24 mouse cellular contexts compared by ENCODE assay signal in genomic region chr2:11690201-11690890, GRCm38 (mm10). TPM values are rescaled to one million over a fixed set of nuclear protein-coding genes. Genes with fewer than 3 reads are reported as not detected.
"Had no signal": no experiment of that assay in that cellular context is flagged by ENCODE, and none has a peak within 500 bp of the region (broad histone marks: within the 10 kb centered on the region; RNA-seq: fewer than 3 reads in every experiment).

No protein-coding gene starts in this region.

- H3K9me3 ChIP-seq: limb, embryonic 12.5 days; limb, embryonic 15.5 days; liver, embryonic 13.5 days; megakaryocyte, embryonic 14.5 days; midbrain, embryonic 10.5 days; midbrain, embryonic 13.5 days; neural tube, embryonic 13.5 days had no signal

- H3K27me3 ChIP-seq: limb, embryonic 12.5 days; limb, embryonic 15.5 days; liver, embryonic 13.5 days; midbrain, embryonic 13.5 days; neural tube, embryonic 13.5 days had no signal

- H3K4me3 ChIP-seq: limb, embryonic 12.5 days; limb, embryonic 15.5 days; liver, embryonic 13.5 days; megakaryocyte, embryonic 14.5 days; midbrain, embryonic 10.5 days; midbrain, embryonic 13.5 days; myocyte; neural tube, embryonic 13.5 days had no signal

- H3K9ac ChIP-seq: limb, embryonic 12.5 days; limb, embryonic 15.5 days; liver, embryonic 13.5 days; midbrain, embryonic 13.5 days; neural tube, embryonic 13.5 days had no signal

- H3K36me3 ChIP-seq: limb, embryonic 12.5 days; limb, embryonic 15.5 days; liver, embryonic 13.5 days; midbrain, embryonic 10.5 days; midbrain, embryonic 13.5 days; neural tube, embryonic 13.5 days had no signal

- H3K4me2 ChIP-seq: limb, embryonic 12.5 days; limb, embryonic 15.5 days; liver, embryonic 13.5 days; midbrain, embryonic 13.5 days; neural tube, embryonic 13.5 days had no signal

- DNase-seq: kidney, adult 18-20 months; kidney, adult 9 months; kidney, postnatal 14 days; kidney, postnatal 4 days; left cerebral cortex, postnatal 4 days; liver, embryonic 13.5 days; lung, adult 2 months; lung, postnatal 14 days; retina, postnatal 1 day; right cerebral cortex, postnatal 25 days; spleen, adult 18-20 months; thymus, postnatal 25 days had no signal

- ATAC-seq: midbrain, embryonic 13.5 days; midbrain, embryonic 16.5 days had no signal

- H3K4me1 ChIP-seq: limb, embryonic 12.5 days; limb, embryonic 15.5 days; midbrain, embryonic 10.5 days; midbrain, embryonic 13.5 days; neural tube, embryonic 13.5 days had no signal

- H3K27ac ChIP-seq: limb, embryonic 12.5 days; limb, embryonic 15.5 days; liver, embryonic 13.5 days; macrophage; midbrain, embryonic 10.5 days; midbrain, embryonic 13.5 days; neural tube, embryonic 13.5 days had no signal

RNA-seq across cellular contexts. Expression of gene Il2ra, which starts 47.7 kb away (rescaled TPM):
- total RNA-seq: left cerebral cortex, postnatal 4 days had no signal
- polyA plus RNA-seq: kidney, embryonic 16.5 days; limb, embryonic 12.5 days; limb, embryonic 15.5 days; liver, embryonic 13.5 days; liver, embryonic 16.5 days; midbrain, embryonic 10.5 days; myocyte; stomach, embryonic 16.5 days had no signal
